Mouse (Mus musculus) gastrocnemius, adult 2 months (tissue): ENCODE results near the gene Clcn3. TPM values are rescaled to one million over a fixed set of nuclear protein-coding genes. Genes with fewer than 3 reads are reported as not detected.

Source experiments
- DNase-seq: peaks from one replicate; pipeline ENCODE4 v3.0.0; 2022
- H3K27ac ChIP-seq: fragments of 200-600 bp; 2 replicates; pipeline ENCODE4 v1.8.1; 2022; ENCODE audit warnings: mild to moderate bottlenecking
- H3K4me3 ChIP-seq: fragments of 200-600 bp; 2 replicates; pipeline ENCODE4 v1.8.1; 2022; ENCODE audit warnings: mild to moderate bottlenecking, moderate library complexity
- CTCF ChIP-seq: fragments of 200-600 bp; IDR thresholded peaks from 2 replicates; pipeline ENCODE4 v1.8.1; 2022; ENCODE audit warnings: antibody characterized with exemption, mild to moderate bottlenecking, moderate library complexity
- intact Hi-C: fragments of 180-260 bp; cut with DNase I; formaldehyde crosslinking; loops from one replicate; pipeline ENCODE4 v1.15.1; 2025
- total RNA-seq, 2 experiments: library from RNA; stranded (reverse); gene quantifications; 2 replicates each; pipeline ENCODE4 v1.2.3; 2021

The Clcn3 gene
- total RNA-seq, 2 experiments from 2014 or later: 27.5 to 37.4 TPM

GRCm38 (mm10) chr8:60947503-60947902 is 35.6 kb downstream of the Clcn3 start:
- no peak overlapping the region for H3K4me3 ChIP-seq
- H3K27ac ChIP-seq: no peak overlapping the region
- intact Hi-C loops: no loop called here
- no peak for TF ChIP-seq CTCF
- no peak for DNase-seq

GRCm38 (mm10) chr8:60942867-60943266 is 40.2 kb downstream of the Clcn3 start:
- no peak for DNase-seq
- Histone ChIP-seq H3K27ac (no peak overlapping the region), H3K4me3 (no peak overlapping the region)
- peak; percentile 43 for TF ChIP-seq CTCF
- intact Hi-C loops: no loop called here

GRCm38 (mm10) chr8:60938717-60939424 is 44.2 kb downstream of the Clcn3 start:
- H3K4me3 ChIP-seq: no peak overlapping the region
- H3K27ac ChIP-seq: no peak overlapping the region
- DNase-seq: no peak
- TF ChIP-seq CTCF: no peak
- intact Hi-C loops: no loop called here

- intact Hi-C loops: no loop called here
- no peak for DNase-seq
- TF ChIP-seq CTCF: peak; percentile 39
- no peak overlapping the region for H3K27ac ChIP-seq
- H3K4me3 ChIP-seq: no peak overlapping the region
Measured at GRCm38 (mm10) chr8:60933617-60934016, 49.5 kb downstream of the Clcn3 start.

DNA sequence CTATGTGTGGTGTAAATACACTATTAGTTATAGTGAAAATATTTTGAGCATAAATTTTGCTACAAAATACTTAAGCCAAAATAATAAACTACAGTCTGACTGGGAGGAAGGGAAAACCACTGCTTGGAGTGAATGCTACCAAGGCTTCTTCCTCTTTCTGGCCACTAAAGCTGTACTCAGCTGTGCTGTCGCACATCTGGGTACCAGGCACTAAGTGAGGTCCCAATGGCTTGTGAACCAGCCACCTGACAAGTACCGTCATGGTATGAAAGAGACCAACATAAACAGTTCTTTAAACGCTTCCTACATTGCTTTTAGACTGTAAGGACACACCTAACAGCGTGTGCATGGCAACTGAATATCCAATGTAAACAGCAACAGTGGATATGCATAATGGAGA is 62.9 kb downstream of the Clcn3 start:
- intact Hi-C loops: no loop called here
- no peak for TF ChIP-seq CTCF

DNA sequence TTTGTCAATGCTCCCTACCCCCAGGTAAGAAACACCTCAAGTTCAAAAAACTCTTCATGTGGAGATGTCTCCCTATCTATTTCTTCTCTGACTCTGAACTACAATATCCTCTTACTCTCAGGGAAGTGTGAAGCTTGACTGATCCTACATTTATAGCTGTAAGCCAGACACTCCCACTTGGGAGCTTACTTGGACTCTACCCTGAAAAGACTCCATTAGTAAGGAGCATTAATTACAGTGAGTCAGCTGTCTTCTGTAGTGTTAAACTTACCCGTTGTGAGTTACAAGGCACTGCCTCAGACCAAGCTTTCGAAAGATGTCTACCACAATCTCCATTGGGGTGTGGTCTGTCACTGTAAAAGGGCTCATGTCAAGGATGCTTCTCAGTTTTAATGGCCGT is 64.0 kb downstream of the Clcn3 start:
- intact Hi-C loops: no loop called here
- Histone ChIP-seq H3K27ac (no peak overlapping the region), H3K4me3 (no peak overlapping the region)
- no peak for DNase-seq
- TF ChIP-seq CTCF: no peak

More for the DNA sequence above, 62.9 kb downstream of the Clcn3 start:
- no peak overlapping the region for H3K27ac ChIP-seq
- no peak overlapping the region for H3K4me3 ChIP-seq
- no peak for DNase-seq

- no peak overlapping the region for H3K4me3 ChIP-seq
- H3K27ac ChIP-seq: no peak overlapping the region
- DNase-seq: no peak
- intact Hi-C loops: no loop called here
- TF ChIP-seq CTCF: no peak
Measured at GRCm38 (mm10) chr8:60912554-60912953, 70.5 kb downstream of the Clcn3 start.

- Histone ChIP-seq H3K27ac (no peak overlapping the region), H3K4me3 (no peak overlapping the region)
- intact Hi-C loops: no loop called here
- TF ChIP-seq CTCF: no peak
- no peak for DNase-seq
Measured at GRCm38 (mm10) chr8:60912081-60912480, 71.0 kb downstream of the Clcn3 start.

GRCm38 (mm10) chr8:60900147-60900546 is 83.0 kb downstream of the Clcn3 start:
- H3K27ac ChIP-seq: peak overlapping the region; percentile 43
- peak; percentile 75 for DNase-seq
- intact Hi-C loops: no loop called here
- H3K4me3 ChIP-seq: no peak overlapping the region
- no peak for TF ChIP-seq CTCF

GRCm38 (mm10) chr8:60895878-60896277 is 87.2 kb downstream of the Clcn3 start:
- intact Hi-C loops: no loop called here
- no peak for TF ChIP-seq CTCF
- Histone ChIP-seq H3K4me3 (no peak overlapping the region), H3K27ac (no peak overlapping the region)
- no peak for DNase-seq

GRCm38 (mm10) chr8:60891757-60892156 is 91.3 kb downstream of the Clcn3 start:
- no peak for TF ChIP-seq CTCF
- no peak for DNase-seq
- H3K4me3 ChIP-seq: no peak overlapping the region
- intact Hi-C loops: loop anchor here (5.0 kb wide), 1 partner anchor 91 kb away; the partner anchor contains the start of gene Clcn3
- H3K27ac ChIP-seq: no peak overlapping the region

DNA sequence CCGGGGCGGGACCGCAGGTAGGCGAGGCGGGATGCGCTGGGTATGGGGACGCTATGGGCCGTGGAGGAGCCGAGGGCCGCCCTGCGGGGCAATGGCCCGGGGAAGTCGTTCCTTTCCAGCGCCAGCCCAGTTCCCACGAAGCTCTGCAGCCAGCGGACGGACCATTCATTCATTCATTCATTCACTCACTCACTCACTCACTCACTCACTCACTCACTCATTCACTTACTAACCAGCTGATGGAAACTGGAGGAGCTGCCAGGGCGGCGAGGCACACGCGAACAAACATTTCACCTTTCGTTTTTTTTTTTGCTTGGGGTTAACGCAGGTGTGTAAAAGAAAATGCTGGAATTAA is 92.6 kb downstream of the Clcn3 start:
- no peak for DNase-seq
- no peak for TF ChIP-seq CTCF
- intact Hi-C loops: loop anchor here (5.0 kb wide), 1 partner anchor 92 kb away; the partner anchor contains the start of gene Clcn3
- Histone ChIP-seq H3K4me3 (peak overlapping the region; percentile 94), H3K27ac (peak overlapping the region; percentile 72)

DNA sequence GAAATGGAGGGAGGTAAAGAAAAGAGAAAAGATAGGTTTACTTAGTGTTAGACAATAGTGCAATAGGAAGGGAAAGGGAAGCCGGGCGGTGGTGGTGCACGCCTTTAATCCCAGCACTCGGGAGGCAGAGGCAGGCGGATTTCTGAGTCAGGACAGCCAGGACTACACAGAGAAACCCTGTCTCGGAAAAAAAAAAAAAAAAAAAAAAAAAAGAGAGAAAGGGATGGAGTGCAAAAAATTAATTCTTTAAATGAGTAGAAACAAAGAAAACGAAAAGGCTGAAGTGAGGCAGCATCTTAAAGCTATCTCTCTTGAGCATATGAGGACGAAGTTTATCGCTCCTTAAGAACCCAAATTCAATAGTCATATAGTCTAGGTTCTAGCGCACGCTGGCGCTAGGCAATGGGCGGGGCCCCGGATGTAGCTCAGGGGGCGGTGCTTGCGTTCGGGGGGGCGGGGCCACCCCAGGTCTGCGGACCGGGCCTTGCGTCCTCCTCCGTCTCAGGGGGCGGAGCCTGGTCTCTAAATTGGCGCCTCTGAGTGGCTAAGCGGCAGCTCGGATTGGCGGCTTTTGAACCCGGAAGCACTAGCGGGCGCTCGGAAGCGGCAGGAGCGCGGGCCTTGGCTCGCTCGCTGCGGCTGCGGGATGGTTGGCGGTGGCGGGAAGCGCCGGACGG is 93.1 kb downstream of the Clcn3 start, which contains the start of gene Hpf1:
Gene Hpf1, plus strand, starts transcription at position 576 of the 677 bp plus-strand sequence.
- peak within 1 kb of the TSS; percentile 94 for H3K4me3 ChIP-seq
- intact Hi-C loops: loop anchor here (5.0 kb wide), 1 partner anchor 92 kb away; the partner anchor contains the start of gene Clcn3
- DNase-seq: peak; percentile 98
- peak within 1 kb of the TSS; percentile 72 for H3K27ac ChIP-seq
- TF ChIP-seq CTCF: no peak
